In the genomic region with DNA sequence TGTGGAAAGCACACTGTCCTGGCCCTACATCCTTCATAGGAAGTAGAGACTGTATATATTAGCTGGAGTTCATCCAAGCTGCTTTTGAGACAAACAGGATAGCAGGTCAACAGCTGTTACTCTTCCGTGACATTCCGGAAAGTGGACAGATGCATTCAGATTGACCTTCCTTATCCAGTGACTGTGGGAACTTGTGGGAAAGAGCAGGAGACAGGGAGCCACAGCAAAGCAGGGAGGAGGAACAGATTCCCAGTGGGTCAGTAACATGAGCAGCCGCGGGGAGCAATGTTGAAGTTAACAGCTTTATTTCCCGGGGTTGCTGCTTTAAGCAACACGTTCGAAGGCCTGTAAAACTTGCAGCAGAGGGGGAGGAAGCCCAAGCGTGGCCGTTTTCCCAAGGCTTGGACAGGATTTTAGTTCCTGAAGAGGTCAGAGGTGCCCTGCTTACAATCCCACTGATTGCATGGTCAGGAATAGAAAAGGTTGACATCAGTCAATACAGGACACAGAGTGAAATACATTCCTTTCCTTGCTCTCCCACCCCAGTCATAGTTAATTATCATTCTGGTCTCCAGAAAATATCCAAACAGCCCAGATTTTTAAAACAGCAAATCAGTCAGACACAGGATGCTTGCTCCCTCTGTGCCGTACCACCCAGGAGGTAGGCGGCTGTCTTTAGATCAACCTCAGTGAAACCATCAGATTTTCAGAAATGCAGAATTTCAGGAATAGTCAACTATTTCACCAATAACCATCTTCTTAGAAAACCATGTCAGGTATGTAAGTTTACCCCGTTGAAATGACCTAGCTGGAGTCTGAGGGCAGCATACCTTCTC, we compare ENCODE assay signal across 9 mouse cellular contexts. TPM values are rescaled to one million over a fixed set of nuclear protein-coding genes. Genes with fewer than 3 reads are reported as not detected.
DNase-seq lines count a peak whose midpoint lies in the region; ATAC-seq lines count a peak whose summit lies in the region.
"Had no signal": no experiment of that assay in that cellular context is flagged by ENCODE, and none has a peak within 500 bp of the region (broad histone marks: within the 10 kb centered on the region; RNA-seq: fewer than 3 reads in every experiment).

No protein-coding gene starts in this region.

- no peaks in the 10 kb centered on the region for H3K27me3 ChIP-seq in hindbrain, embryonic 10.5 days (ENCODE audit: insufficient read depth, poor library complexity, severe bottlenecking)
- no peaks in the 10 kb centered on the region for H3K27me3 ChIP-seq in hindbrain, embryonic 16.5 days (replicated peaks; ENCODE audit: control insufficient read depth, insufficient read depth, low read length)
- no peaks in the 10 kb centered on the region for H3K27me3 ChIP-seq in heart, embryonic 14.5 days (ENCODE audit: control insufficient read depth, insufficient read depth, low read length)
- no peaks in the 10 kb centered on the region for H3K27me3 ChIP-seq in midbrain, embryonic 15.5 days (replicated peaks)

- no peaks in the 10 kb centered on the region for H3K9me3 ChIP-seq in hindbrain, embryonic 10.5 days
- H3K9me3 ChIP-seq in hindbrain, embryonic 16.5 days (ENCODE audit: control insufficient read depth, low read length) = no peaks in the 10 kb centered on the region
- H3K9me3 ChIP-seq in heart, embryonic 14.5 days (ENCODE audit: control insufficient read depth, low read length) = no peaks in the 10 kb centered on the region
- H3K9me3 ChIP-seq in midbrain, embryonic 15.5 days = no peaks in the 10 kb centered on the region

- peak; percentile 13 for DNase-seq in hindbrain, embryonic 10.5 days (ENCODE audit: low spot score)
- DNase-seq in kidney, postnatal 4 days = peak; percentile 68 to 76
- peak; percentile 49 for DNase-seq in skeletal muscle tissue, adult 2 months (ENCODE audit: low read depth, low spot score)
- no peak for DNase-seq in urinary bladder, adult 18-20 months (ENCODE audit: low spot score in 2 of 2)
- DNase-seq: forebrain, postnatal 0 days had no signal

- H3K4me2 ChIP-seq in hindbrain, embryonic 16.5 days (ENCODE audit: low read length) = no peak overlapping the region
- H3K4me2 ChIP-seq in heart, embryonic 14.5 days (ENCODE audit: low read length) = no peak overlapping the region
- no peak overlapping the region for H3K4me2 ChIP-seq in midbrain, embryonic 15.5 days

- H3K9ac ChIP-seq in hindbrain, embryonic 16.5 days (ENCODE audit: low read depth, low read length) = no peak overlapping the region
- no peak overlapping the region; the same call in 1 of the 2 replicates for H3K9ac ChIP-seq in heart, embryonic 14.5 days (ENCODE audit: low read length)
- no peak overlapping the region for H3K9ac ChIP-seq in midbrain, embryonic 15.5 days
- H3K9ac ChIP-seq: forebrain, postnatal 0 days had no signal

- H3K27ac ChIP-seq in hindbrain, embryonic 10.5 days = 0 out of 2 replicates have a peak overlapping the region, but pooled peaks have one; percentile 16
- no peak overlapping the region for H3K27ac ChIP-seq in hindbrain, embryonic 16.5 days (ENCODE audit: low read depth, low read length)
- peak overlapping the region; percentile 68 to 75 for H3K27ac ChIP-seq in heart, embryonic 14.5 days (replicated peaks in 1 of 2; ENCODE audit: control insufficient read depth in 1 of 2, insufficient read depth in 1 of 2, low read depth in 2 of 2, low read length in 2 of 2)
- H3K27ac ChIP-seq in midbrain, embryonic 15.5 days = no peak overlapping the region

- peaks cover 7% of the 10 kb centered on the region for H3K4me1 ChIP-seq in hindbrain, embryonic 10.5 days (replicated peaks)
- H3K4me1 ChIP-seq in hindbrain, embryonic 16.5 days (ENCODE audit: control insufficient read depth, insufficient read depth, low read depth, low read length) = no peaks in the 10 kb centered on the region
- H3K4me1 ChIP-seq in heart, embryonic 14.5 days (ENCODE audit: control insufficient read depth in 2 of 2, insufficient read depth in 2 of 2, low read length in 2 of 2) = peaks cover 14 to 16% of the 10 kb centered on the region in 2 experiments
- H3K4me1 ChIP-seq in midbrain, embryonic 15.5 days = no peaks in the 10 kb centered on the region

- ATAC-seq in hindbrain, embryonic 16.5 days = no peak
- peak; percentile 73 for ATAC-seq in heart, embryonic 14.5 days (ENCODE audit: insufficient number of reproducible peaks, insufficient read depth, low FRiP score, low read depth)
- ATAC-seq in erythroid progenitor cell, adult 5-6 weeks (replicated peaks; ENCODE audit: low FRiP score, poor library complexity, severe bottlenecking) = no peak
- no peak for ATAC-seq in midbrain, embryonic 15.5 days (replicated peaks)
- ATAC-seq: forebrain, postnatal 0 days had no signal

- 58% methylated on average over 12 of the region's 12 CpGs for WGBS in hindbrain, embryonic 10.5 days
- WGBS in hindbrain, embryonic 16.5 days = 58% methylated on average over 12 of the region's 12 CpGs
- WGBS in heart, embryonic 14.5 days = 43% methylated on average over 12 of the region's 12 CpGs
- WGBS in midbrain, embryonic 15.5 days = 63% methylated on average over 12 of the region's 12 CpGs

- H3K36me3 ChIP-seq in hindbrain, embryonic 10.5 days = no peaks in the 10 kb centered on the region
- no peaks in the 10 kb centered on the region for H3K36me3 ChIP-seq in hindbrain, embryonic 16.5 days (ENCODE audit: control insufficient read depth, insufficient read depth, low read length)
- no peaks in the 10 kb centered on the region for H3K36me3 ChIP-seq in heart, embryonic 14.5 days (ENCODE audit: control insufficient read depth, insufficient read depth, low read length)
- H3K36me3 ChIP-seq in midbrain, embryonic 15.5 days (replicated peaks) = no peaks in the 10 kb centered on the region

- H3K4me3 ChIP-seq in hindbrain, embryonic 10.5 days = no peak overlapping the region
- no peak overlapping the region for H3K4me3 ChIP-seq in hindbrain, embryonic 16.5 days (ENCODE audit: low read length)
- no peak overlapping the region for H3K4me3 ChIP-seq in heart, embryonic 14.5 days (ENCODE audit: control insufficient read depth in 1 of 2, insufficient read depth in 1 of 2, low read depth in 1 of 2, low read length in 2 of 2)
- H3K4me3 ChIP-seq in midbrain, embryonic 15.5 days = no peak overlapping the region

RNA-seq across cellular contexts. Expression of a gene that starts 18.7 kb away (rescaled TPM):
- polyA plus RNA-seq in hindbrain, embryonic 10.5 days (2016; fragmentation: Nextera tagmentation; extraction: Ambion mirVana) = 0.03 and 0.10 TPM in 2 replicates
- 0.12 and 0.16 TPM in 2 replicates for polyA plus RNA-seq in hindbrain, embryonic 16.5 days (2015; fragmentation: Nextera tagmentation; extraction: Ambion mirVana)
- polyA plus RNA-seq in heart, embryonic 14.5 days (2014; fragmentation: Nextera tagmentation; extraction: Ambion mirVana) = 0.15 and 0.42 TPM in 2 replicates
- total RNA-seq in erythroid progenitor cell, adult 5-6 weeks (2015; ENCODE audit: low replicate concordance) = 1.1 and 5.9 TPM in 2 replicates
- total RNA-seq in erythroid progenitor cell, adult 5-6 weeks (2017; ENCODE audit: low replicate concordance) = 1.3 and 4.2 TPM in 2 replicates
- 0.13 and 0.27 TPM in 2 replicates for polyA plus RNA-seq in midbrain, embryonic 15.5 days (2015; fragmentation: Nextera tagmentation; extraction: Ambion mirVana)

Comparison
In these comparisons a context has a peak if more than half of its experiments do, and no peak if none do; other contexts are left out.
1. H3K27ac ChIP-seq: peak in hindbrain, embryonic 10.5 days (single experiment) and heart, embryonic 14.5 days (2 of 2); none in hindbrain, embryonic 16.5 days (single experiment) and midbrain, embryonic 15.5 days (single experiment).
2. DNase-seq: peak in hindbrain, embryonic 10.5 days (single experiment), kidney, postnatal 4 days (2 of 2) and skeletal muscle tissue, adult 2 months (single experiment); none in urinary bladder, adult 18-20 months (0 of 2).